Mouse (Mus musculus): ENCODE results near the gene 0610030E20Rik.

0610030E20Rik gene

GRCm38 (mm10) chr6:72371147-72371546 is 24.0 kb downstream of the 0610030E20Rik start:
- peak; percentile 47 for DNase-seq (ENCODE audit: low spot score)

GRCm38 (mm10) chr6:72371571-72371970 is 24.5 kb downstream of the 0610030E20Rik start:
- no peak for DNase-seq (ENCODE audit: low spot score)

- DNase-seq (ENCODE audit: low spot score), result no peak
Measured at GRCm38 (mm10) chr6:72373184-72373583, 26.1 kb downstream of the 0610030E20Rik start.

- no peak for DNase-seq (ENCODE audit: low spot score)
Measured at GRCm38 (mm10) chr6:72374206-72374605, 27.1 kb downstream of the 0610030E20Rik start.

GRCm38 (mm10) chr6:72374820-72375563 is 27.9 kb downstream of the 0610030E20Rik start:
- DNase-seq (ENCODE audit: low spot score), result no peak

GRCm38 (mm10) chr6:72378510-72379234 is 31.6 kb downstream of the 0610030E20Rik start:
- DNase-seq (ENCODE audit: low spot score), result no peak

GRCm38 (mm10) chr6:72379377-72380130 is 32.4 kb downstream of the 0610030E20Rik start:
- DNase-seq (ENCODE audit: low spot score), result no peak

GRCm38 (mm10) chr6:72380131-72380770 is 33.1 kb downstream of the 0610030E20Rik start, which contains the start of gene Vamp5:
TSS of gene Vamp5 (minus strand) at chr6:72380468.
- DNase-seq (ENCODE audit: low spot score), result peak; percentile 65

GRCm38 (mm10) chr6:72382494-72382893 is 35.4 kb downstream of the 0610030E20Rik start:
- DNase-seq (ENCODE audit: low spot score), result no peak

- no peak for DNase-seq (ENCODE audit: low spot score)
Measured at GRCm38 (mm10) chr6:72383142-72383820, 36.2 kb downstream of the 0610030E20Rik start.

- no peak for DNase-seq (ENCODE audit: low spot score)
Measured at GRCm38 (mm10) chr6:72383952-72384351, 36.8 kb downstream of the 0610030E20Rik start.

GRCm38 (mm10) chr6:72385258-72385657 is 38.1 kb downstream of the 0610030E20Rik start:
- DNase-seq (ENCODE audit: low spot score), result no peak

GRCm38 (mm10) chr6:72386561-72386960 is 39.4 kb downstream of the 0610030E20Rik start:
- no peak for DNase-seq (ENCODE audit: low spot score)

- DNase-seq (ENCODE audit: low spot score), result no peak
Measured at GRCm38 (mm10) chr6:72387816-72388215, 40.7 kb downstream of the 0610030E20Rik start.

GRCm38 (mm10) chr6:72388266-72388665 is 41.1 kb downstream of the 0610030E20Rik start:
- no peak for DNase-seq (ENCODE audit: low spot score)

GRCm38 (mm10) chr6:72388791-72389329 is 41.7 kb downstream of the 0610030E20Rik start:
- DNase-seq (ENCODE audit: low spot score), result no peak

- DNase-seq (ENCODE audit: low spot score), result no peak
Measured at GRCm38 (mm10) chr6:72389471-72389940, 42.4 kb downstream of the 0610030E20Rik start.

GRCm38 (mm10) chr6:72389941-72390771 is 43.0 kb downstream of the 0610030E20Rik start, which contains the start of gene Vamp8:
TSS of gene Vamp8 (minus strand) at chr6:72390703.
- peak; percentile 21 for DNase-seq (ENCODE audit: low spot score)

GRCm38 (mm10) chr6:72390795-72391521 is 43.8 kb downstream of the 0610030E20Rik start:
- DNase-seq (ENCODE audit: low spot score), result no peak
